15 mouse cellular contexts compared by ENCODE assay signal in the genomic region with DNA sequence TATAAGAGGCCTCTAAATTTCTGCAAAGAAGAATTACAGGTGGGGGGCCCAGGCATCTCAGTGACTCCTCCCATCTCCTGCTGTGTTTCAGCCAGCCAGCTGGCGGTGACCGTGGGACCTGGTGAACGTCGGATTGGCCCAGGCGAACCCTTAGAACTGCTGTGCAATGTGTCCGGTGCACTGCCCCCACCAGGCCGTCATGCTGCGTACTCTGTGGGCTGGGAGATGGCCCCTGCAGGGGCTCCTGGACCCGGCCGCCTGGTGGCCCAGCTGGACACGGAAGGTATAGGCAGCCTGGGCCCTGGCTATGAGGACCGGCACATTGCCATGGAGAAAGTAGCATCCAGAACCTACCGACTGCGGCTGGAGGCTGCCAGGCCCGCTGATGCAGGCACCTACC. TPM values are rescaled to one million over a fixed set of nuclear protein-coding genes. Genes with fewer than 3 reads are reported as not detected.
DNase-seq lines count a peak whose midpoint lies in the region; ATAC-seq and TF ChIP-seq lines count a peak whose summit lies in the region.
"Had no signal": no experiment of that assay in that cellular context is flagged by ENCODE, and none has a peak within 500 bp of the region (broad histone marks: within the 10 kb centered on the region; RNA-seq: fewer than 3 reads in every experiment).

No protein-coding gene starts in this region.

- peak overlapping the region; percentile 38; the same call in 1 of the 2 replicates for H3K4me2 ChIP-seq in heart, embryonic 11.5 days
- no peak overlapping the region for H3K4me2 ChIP-seq in forebrain, embryonic 12.5 days
- peak overlapping the region; percentile 9; the same call in 1 of the 2 replicates for H3K4me2 ChIP-seq in neural tube, embryonic 13.5 days
- H3K4me2 ChIP-seq in stomach, postnatal 0 days (replicated peaks; ENCODE audit: low read depth), result no peak overlapping the region
- H3K4me2 ChIP-seq: liver, embryonic 11.5 days; midbrain, embryonic 12.5 days had no signal

- ATAC-seq in heart, embryonic 11.5 days (replicated peaks; ENCODE audit: insufficient number of reproducible peaks, low FRiP score, low TSS enrichment), result no peak
- no peak for ATAC-seq in forebrain, embryonic 12.5 days (ENCODE audit: low FRiP score)
- ATAC-seq in neural tube, embryonic 13.5 days (ENCODE audit: low read depth), result no peak
- no peak for ATAC-seq in stomach, postnatal 0 days (ENCODE audit: low FRiP score, low TSS enrichment)
- ATAC-seq: lung, postnatal 0 days had no signal

- peaks cover 2% of the 10 kb centered on the region; the same call in 1 of the 2 replicates for H3K4me1 ChIP-seq in heart, embryonic 11.5 days (ENCODE audit: control insufficient read depth, insufficient read depth, low read length)
- H3K4me1 ChIP-seq in forebrain, embryonic 12.5 days, result peaks cover 84% of the 10 kb centered on the region
- H3K4me1 ChIP-seq in neural tube, embryonic 13.5 days (replicated peaks), result peaks cover 80% of the 10 kb centered on the region
- peaks cover 2% of the 10 kb centered on the region for H3K4me1 ChIP-seq in stomach, postnatal 0 days (replicated peaks; ENCODE audit: control insufficient read depth, insufficient read depth)

- H3K9ac ChIP-seq in heart, embryonic 11.5 days (ENCODE audit: low read depth, low read length), result no peak overlapping the region
- H3K9ac ChIP-seq in forebrain, embryonic 12.5 days, result 0 out of 2 replicates have a peak overlapping the region, but pooled peaks have one; percentile 17
- 0 out of 2 replicates have a peak overlapping the region, but pooled peaks have one; percentile 31 for H3K9ac ChIP-seq in neural tube, embryonic 13.5 days
- no peak overlapping the region for H3K9ac ChIP-seq in stomach, postnatal 0 days (ENCODE audit: low read length)
- H3K9ac ChIP-seq: midbrain, embryonic 12.5 days had no signal

- peaks cover 24% of the 10 kb centered on the region for H3K27me3 ChIP-seq in heart, embryonic 11.5 days (ENCODE audit: control insufficient read depth, insufficient read depth, low read length)
- no peaks in the 10 kb centered on the region for H3K27me3 ChIP-seq in forebrain, embryonic 12.5 days
- H3K27me3 ChIP-seq in neural tube, embryonic 13.5 days, result no peaks in the 10 kb centered on the region
- H3K27me3 ChIP-seq in stomach, postnatal 0 days (ENCODE audit: control insufficient read depth, insufficient read depth, low read length), result no peaks in the 10 kb centered on the region

- DNase-seq in heart, adult 8-10 months (ENCODE audit: low spot score), result no peak
- DNase-seq in right cerebral cortex, postnatal 14 days, result peak; percentile 37
- no peak for DNase-seq in right cerebral cortex, postnatal 4 days
- no peak for DNase-seq in stomach, postnatal 0 days (ENCODE audit: low spot score)
- DNase-seq in embryo, embryonic 10 days (ENCODE audit: low spot score), result no peak
- DNase-seq: adrenal gland, adult 2 months; B cell, adult 2 months; kidney, postnatal 10 days; thymus, postnatal 4 days had no signal

- WGBS in heart, embryonic 11.5 days (ENCODE audit: insufficient replicate concordance), result 54% methylated on average over 15 of the region's 15 CpGs
- WGBS in forebrain, embryonic 12.5 days, result 50% methylated on average over 15 of the region's 15 CpGs
- 49% methylated on average over 15 of the region's 15 CpGs for WGBS in neural tube, embryonic 13.5 days
- WGBS in stomach, postnatal 0 days, result 79% methylated on average over 15 of the region's 15 CpGs

- no peak overlapping the region for H3K27ac ChIP-seq in heart, embryonic 11.5 days (ENCODE audit: low read depth, low read length)
- peak overlapping the region; percentile 75 for H3K27ac ChIP-seq in forebrain, embryonic 12.5 days
- H3K27ac ChIP-seq in neural tube, embryonic 13.5 days (replicated peaks), result peak overlapping the region; percentile 78
- H3K27ac ChIP-seq in stomach, postnatal 0 days (replicated peaks), result no peak overlapping the region

- no peak for TF ChIP-seq CTCF in stomach, postnatal 0 days (IDR thresholded peaks at IDR 0.05; ENCODE audit: low read depth)

- no peaks in the 10 kb centered on the region for H3K9me3 ChIP-seq in heart, embryonic 11.5 days (replicated peaks; ENCODE audit: control insufficient read depth, low read length)
- H3K9me3 ChIP-seq in forebrain, embryonic 12.5 days, result no peaks in the 10 kb centered on the region
- no peaks in the 10 kb centered on the region for H3K9me3 ChIP-seq in neural tube, embryonic 13.5 days
- no peaks in the 10 kb centered on the region for H3K9me3 ChIP-seq in stomach, postnatal 0 days (ENCODE audit: control insufficient read depth, low read length)
- H3K9me3 ChIP-seq: midbrain, embryonic 12.5 days had no signal

- no peaks in the 10 kb centered on the region for H3K36me3 ChIP-seq in heart, embryonic 11.5 days (ENCODE audit: control insufficient read depth, insufficient read depth, low read length)
- peaks cover 54% of the 10 kb centered on the region for H3K36me3 ChIP-seq in forebrain, embryonic 12.5 days (replicated peaks)
- H3K36me3 ChIP-seq in neural tube, embryonic 13.5 days, result peaks cover 10% of the 10 kb centered on the region
- peaks cover 8% of the 10 kb centered on the region; the same call in 1 of the 2 replicates for H3K36me3 ChIP-seq in stomach, postnatal 0 days (ENCODE audit: control insufficient read depth, insufficient read depth, low read length)

- no peak overlapping the region for H3K4me3 ChIP-seq in heart, embryonic 11.5 days (ENCODE audit: low read depth, low read length)
- no peak overlapping the region for H3K4me3 ChIP-seq in forebrain, embryonic 12.5 days (replicated peaks)
- H3K4me3 ChIP-seq in neural tube, embryonic 13.5 days, result no peak overlapping the region
- H3K4me3 ChIP-seq in stomach, postnatal 0 days (ENCODE audit: low read depth, low read length), result no peak overlapping the region
- H3K4me3 ChIP-seq: midbrain, embryonic 12.5 days had no signal

- no peak for TF ChIP-seq EP300 in stomach, postnatal 0 days (optimal IDR thresholded peaks at IDR 0.05)

RNA-seq across cellular contexts. Expression of a gene that starts 11.2 kb away (rescaled TPM):
- 0.59 and 0.77 TPM in 2 replicates for polyA plus RNA-seq in heart, embryonic 11.5 days (2014; fragmentation: Nextera tagmentation; extraction: Ambion mirVana)
- total RNA-seq in heart, adult 8-10 months (2022), result not detected
- polyA plus RNA-seq in forebrain, embryonic 12.5 days (2016; fragmentation: Nextera tagmentation; extraction: Ambion mirVana), result 2.5 and 2.8 TPM in 2 replicates
- 1.5 and 2.1 TPM in 2 replicates for polyA plus RNA-seq in neural tube, embryonic 13.5 days (2015; fragmentation: Nextera tagmentation; extraction: Ambion mirVana)
- 0.07 TPM in 2 replicates for polyA plus RNA-seq in stomach, postnatal 0 days (2015; fragmentation: Nextera tagmentation; extraction: Ambion mirVana)
- polyA plus RNA-seq: lung, postnatal 0 days had no signal

RNA-seq across cellular contexts. Expression of a gene that starts 20.1 kb away (rescaled TPM):
- polyA plus RNA-seq in heart, embryonic 11.5 days (2014; fragmentation: Nextera tagmentation; extraction: Ambion mirVana), result 4.7 and 7.0 TPM in 2 replicates
- total RNA-seq in heart, adult 8-10 months (2022), result 100 to 1,000 TPM; 457 to 541 (median 497) TPM
- 9.5 and 10.8 TPM in 2 replicates for polyA plus RNA-seq in forebrain, embryonic 12.5 days (2016; fragmentation: Nextera tagmentation; extraction: Ambion mirVana)
- 38.6 and 40.0 TPM in 2 replicates for polyA plus RNA-seq in neural tube, embryonic 13.5 days (2015; fragmentation: Nextera tagmentation; extraction: Ambion mirVana)
- polyA plus RNA-seq in stomach, postnatal 0 days (2015; fragmentation: Nextera tagmentation; extraction: Ambion mirVana), result 3.1 and 4.1 TPM in 2 replicates

RNA-seq across cellular contexts. Expression of a gene that starts 23.1 kb away (rescaled TPM):
- 0.09 TPM in 1 of 2 replicates, not detected in the other for polyA plus RNA-seq in heart, embryonic 11.5 days (2014; fragmentation: Nextera tagmentation; extraction: Ambion mirVana)
- under 1 TPM; 0.11 to 0.23 (median 0.16) TPM for total RNA-seq in heart, adult 8-10 months (2022)
- polyA plus RNA-seq in forebrain, embryonic 12.5 days (2016; fragmentation: Nextera tagmentation; extraction: Ambion mirVana), result 0.93 and 1.2 TPM in 2 replicates
- polyA plus RNA-seq in neural tube, embryonic 13.5 days (2015; fragmentation: Nextera tagmentation; extraction: Ambion mirVana), result 1.9 and 2.0 TPM in 2 replicates
- polyA plus RNA-seq in stomach, postnatal 0 days (2015; fragmentation: Nextera tagmentation; extraction: Ambion mirVana), result 0.17 and 0.25 TPM in 2 replicates

RNA-seq across cellular contexts. Expression of a gene that starts 56.5 kb away (rescaled TPM):
- 22.8 and 24.0 TPM in 2 replicates for polyA plus RNA-seq in heart, embryonic 11.5 days (2014; fragmentation: Nextera tagmentation; extraction: Ambion mirVana)
- 10 to 100 TPM in 3 of 4 experiments, 1 to 10 TPM in 1; 9.8 to 12.2 (median 11.5) TPM for total RNA-seq in heart, adult 8-10 months (2022)
- 122 and 127 TPM in 2 replicates for polyA plus RNA-seq in forebrain, embryonic 12.5 days (2016; fragmentation: Nextera tagmentation; extraction: Ambion mirVana)
- polyA plus RNA-seq in neural tube, embryonic 13.5 days (2015; fragmentation: Nextera tagmentation; extraction: Ambion mirVana), result 116 and 126 TPM in 2 replicates
- polyA plus RNA-seq in stomach, postnatal 0 days (2015; fragmentation: Nextera tagmentation; extraction: Ambion mirVana), result 19.1 and 19.5 TPM in 2 replicates

RNA-seq across cellular contexts. Expression of a gene that starts 58.4 kb away (rescaled TPM):
- polyA plus RNA-seq in heart, embryonic 11.5 days (2014; fragmentation: Nextera tagmentation; extraction: Ambion mirVana), result 8.8 and 9.8 TPM in 2 replicates
- 1 to 10 TPM; 3.1 to 4.2 (median 3.6) TPM for total RNA-seq in heart, adult 8-10 months (2022)
- 10.9 and 11.5 TPM in 2 replicates for polyA plus RNA-seq in forebrain, embryonic 12.5 days (2016; fragmentation: Nextera tagmentation; extraction: Ambion mirVana)
- 5.1 and 5.7 TPM in 2 replicates for polyA plus RNA-seq in neural tube, embryonic 13.5 days (2015; fragmentation: Nextera tagmentation; extraction: Ambion mirVana)
- 3.6 and 3.8 TPM in 2 replicates for polyA plus RNA-seq in stomach, postnatal 0 days (2015; fragmentation: Nextera tagmentation; extraction: Ambion mirVana)

Comparison
In these comparisons a context has a peak if more than half of its experiments do, and no peak if none do; other contexts are left out.
1. H3K27ac ChIP-seq: peak in forebrain, embryonic 12.5 days (single experiment) and neural tube, embryonic 13.5 days (single experiment); none in heart, embryonic 11.5 days (single experiment) and stomach, postnatal 0 days (single experiment).
2. H3K4me2 ChIP-seq: peak in heart, embryonic 11.5 days (single experiment) and neural tube, embryonic 13.5 days (single experiment); none in forebrain, embryonic 12.5 days (single experiment) and stomach, postnatal 0 days (single experiment).
3. H3K9ac ChIP-seq: peak in forebrain, embryonic 12.5 days (single experiment) and neural tube, embryonic 13.5 days (single experiment); none in heart, embryonic 11.5 days (single experiment) and stomach, postnatal 0 days (single experiment).